Mouse (Mus musculus) T-helper 2 cell (primary cell): ENCODE data around the gene Slc1a5.

ENCODE experiments used
- in situ Hi-C: fragments of 300-600 bp; cut with MboI, MseI; formaldehyde crosslinking; loops from one replicate; pipeline ENCODE4 v1.15.1; 2025; ENCODE audit warnings: high pct_unique_total_duplicates

Gene Slc1a5

GRCm38 (mm10) chr7:16816475-16817122 is 35.5 kb downstream of the Slc1a5 start, which contains the start of gene Fkrp:
TSS of gene Fkrp (minus strand) at chr7:16816732.
- in situ Hi-C loops, result no loop called here

- in situ Hi-C loops, result no loop called here
These were observed 36.6 kb downstream of the Slc1a5 start for GRCm38 (mm10) chr7:16817693-16818092.

DNA sequence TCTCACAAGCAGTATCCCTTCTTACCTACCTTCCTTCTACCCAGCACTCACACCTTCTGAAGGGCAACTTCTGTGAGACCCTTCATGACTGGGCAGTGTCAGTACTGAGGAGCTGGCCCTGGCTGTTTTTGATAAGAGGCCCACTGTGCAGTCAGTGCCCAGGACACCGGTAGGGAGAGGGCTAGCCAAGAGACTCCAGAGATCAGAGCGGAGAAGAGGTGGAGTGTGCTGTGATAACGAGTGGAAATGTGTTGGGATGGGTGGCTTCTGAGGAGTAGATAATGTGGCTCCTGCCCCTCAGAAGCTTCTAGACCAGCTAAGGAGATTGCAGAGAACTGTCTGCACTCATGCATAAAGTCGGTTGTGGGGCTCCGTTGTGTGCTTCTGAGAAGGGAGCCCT is 38.7 kb downstream of the Slc1a5 start:
- in situ Hi-C loops, result no loop called here

DNA sequence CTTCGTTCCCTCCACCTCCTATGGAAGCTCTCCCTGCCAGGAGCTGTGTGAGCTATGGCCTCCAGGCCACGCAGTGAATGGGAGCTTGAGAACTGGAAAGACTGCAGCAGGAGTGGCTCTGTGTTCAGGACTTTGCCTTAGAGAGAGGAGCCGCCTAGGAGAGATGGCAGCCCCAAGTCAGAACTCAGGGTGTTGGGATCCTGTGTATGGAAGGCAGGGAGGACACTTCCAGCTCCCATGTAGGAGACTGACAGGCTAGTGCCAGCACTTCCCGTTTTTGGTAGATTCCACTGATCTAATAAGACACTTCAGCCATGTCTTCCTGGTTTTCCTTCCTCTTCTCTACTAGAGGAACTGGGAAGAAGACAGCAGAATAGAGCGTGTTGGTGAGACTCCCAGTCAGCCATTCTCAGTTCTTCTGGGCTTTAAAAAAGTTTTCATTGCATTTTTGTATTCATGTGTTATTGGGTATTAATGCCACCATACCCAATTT is 39.2 kb downstream of the Slc1a5 start:
- in situ Hi-C loops, result no loop called here

- in situ Hi-C loops, result no loop called here
These were observed 40.0 kb downstream of the Slc1a5 start for GRCm38 (mm10) chr7:16821091-16821490.

DNA sequence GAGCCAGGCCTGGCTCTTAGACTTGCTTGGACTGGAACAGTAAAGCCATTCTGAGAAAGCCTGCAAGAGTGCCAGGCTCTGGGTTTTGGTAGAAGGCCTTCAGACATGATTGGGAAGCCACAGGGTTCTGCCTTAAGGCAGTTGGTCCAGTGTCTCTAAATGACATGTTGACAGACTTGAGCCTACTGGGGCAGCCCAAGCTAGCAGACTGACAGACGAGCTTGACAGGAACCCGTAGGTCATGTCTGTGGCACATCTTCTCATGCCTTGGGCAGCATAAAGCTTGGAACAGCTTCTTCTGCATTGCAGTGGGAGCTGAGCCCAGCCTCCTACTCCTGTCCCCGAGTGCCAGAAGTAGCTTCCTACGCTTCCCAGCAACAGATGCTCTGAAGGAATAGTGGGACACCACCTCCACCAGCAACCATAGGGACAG is 40.5 kb downstream of the Slc1a5 start:
- in situ Hi-C loops, result no loop called here

- in situ Hi-C loops, result no loop called here
These were observed 42.6 kb downstream of the Slc1a5 start for GRCm38 (mm10) chr7:16823734-16824133.

DNA sequence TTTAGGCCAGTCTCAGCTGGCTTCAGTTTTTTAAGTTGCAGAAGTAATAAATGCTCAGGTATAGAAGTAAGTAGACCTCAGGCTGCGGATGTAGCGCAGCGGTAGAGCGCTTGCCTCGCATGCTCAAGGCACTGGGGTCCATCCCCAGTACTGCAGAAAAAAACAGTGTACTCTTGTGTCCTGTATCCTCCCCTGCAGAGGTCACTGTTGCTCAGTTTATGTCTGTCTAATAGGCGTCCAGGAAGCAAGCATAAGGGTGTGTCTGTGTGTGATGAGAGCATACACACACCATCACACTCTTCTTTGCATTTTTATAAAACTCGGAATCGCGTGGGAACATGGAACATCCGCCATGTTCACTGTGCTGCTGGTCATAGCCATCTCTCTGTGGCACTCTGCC is 44.6 kb downstream of the Slc1a5 start:
- in situ Hi-C loops, result loop anchor here (5.0 kb wide), 1 partner anchor 78 kb away; no protein-coding TSS in a partner anchor

GRCm38 (mm10) chr7:16826571-16826970 is 45.4 kb downstream of the Slc1a5 start:
- in situ Hi-C loops, result loop anchor here (5.0 kb wide), 1 partner anchor 79 kb away; no protein-coding TSS in a partner anchor

- in situ Hi-C loops, result loop anchor here (5.0 kb wide), 1 partner anchor 80 kb away; no protein-coding TSS in a partner anchor
These were observed 46.1 kb downstream of the Slc1a5 start for GRCm38 (mm10) chr7:16827274-16827673.

GRCm38 (mm10) chr7:16830449-16830848 is 49.3 kb downstream of the Slc1a5 start:
- in situ Hi-C loops, result no loop called here

DNA sequence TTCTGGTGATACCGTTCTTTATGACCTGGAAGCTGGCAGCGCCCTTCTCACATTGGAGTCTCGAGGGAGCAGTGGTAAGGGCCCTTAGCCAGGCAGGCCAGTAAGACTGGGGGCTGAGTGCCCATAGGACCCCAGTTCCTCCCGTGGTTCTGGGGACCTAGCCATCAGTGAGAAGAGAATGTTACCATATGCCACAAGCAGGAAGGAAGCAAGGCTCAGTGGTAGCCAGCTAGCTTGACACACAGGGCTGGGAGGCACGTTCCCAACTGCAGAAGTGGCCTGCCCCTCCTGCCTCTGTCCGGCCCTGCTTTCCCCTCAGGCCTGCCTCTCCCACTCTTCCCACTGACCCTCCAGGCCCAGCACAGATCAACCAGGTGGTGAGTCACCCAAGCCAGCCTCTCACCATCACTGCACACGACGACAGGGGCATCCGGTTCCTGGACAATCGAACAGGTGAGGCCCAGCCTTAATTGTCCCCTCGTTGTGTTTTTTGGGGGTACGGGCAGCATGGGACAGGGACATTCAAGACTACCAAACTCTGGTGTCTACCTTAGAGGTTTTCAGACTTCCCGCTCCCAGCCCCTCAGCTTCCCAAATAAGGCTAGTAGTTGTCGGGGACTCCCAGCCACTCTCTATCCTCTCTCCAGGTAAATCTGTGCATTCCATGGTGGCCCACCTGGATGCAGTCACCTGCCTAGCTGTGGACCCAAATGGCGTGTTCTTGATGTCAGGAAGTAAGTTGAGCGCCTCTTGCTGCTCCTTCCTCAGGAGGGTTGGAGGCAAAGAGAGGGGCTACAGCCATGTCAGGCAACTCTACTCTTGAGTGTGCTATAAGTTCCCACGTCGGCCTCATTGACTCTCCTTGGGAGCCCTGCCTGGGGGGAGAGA is 57.0 kb downstream of the Slc1a5 start:
- in situ Hi-C loops, result no loop called here

- in situ Hi-C loops, result no loop called here
These were observed 57.8 kb downstream of the Slc1a5 start for GRCm38 (mm10) chr7:16838804-16839426.

GRCm38 (mm10) chr7:16839427-16840108 is 58.4 kb downstream of the Slc1a5 start:
- in situ Hi-C loops, result no loop called here

- in situ Hi-C loops, result no loop called here
These were observed 59.0 kb downstream of the Slc1a5 start for GRCm38 (mm10) chr7:16840109-16840491.

DNA sequence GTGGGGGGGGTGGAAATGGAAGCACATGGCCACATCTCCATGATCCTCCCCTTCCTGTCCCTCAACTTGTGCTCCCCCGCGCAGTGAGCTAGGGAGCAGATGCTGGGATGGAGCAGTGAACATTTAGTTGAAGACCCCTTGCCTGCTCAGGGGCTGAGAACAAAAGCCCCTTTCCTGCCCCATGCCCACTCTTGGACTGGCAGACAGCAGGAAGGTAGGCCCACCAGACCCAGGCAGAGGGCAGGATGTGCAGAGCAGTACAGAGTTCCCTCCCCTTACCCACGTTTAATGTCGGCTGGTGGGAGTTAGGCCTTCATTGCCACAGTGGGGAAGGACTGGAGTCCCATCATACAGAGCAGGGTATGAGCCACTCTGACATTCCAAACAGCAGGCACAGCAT is 59.9 kb downstream of the Slc1a5 start:
- in situ Hi-C loops, result no loop called here

DNA sequence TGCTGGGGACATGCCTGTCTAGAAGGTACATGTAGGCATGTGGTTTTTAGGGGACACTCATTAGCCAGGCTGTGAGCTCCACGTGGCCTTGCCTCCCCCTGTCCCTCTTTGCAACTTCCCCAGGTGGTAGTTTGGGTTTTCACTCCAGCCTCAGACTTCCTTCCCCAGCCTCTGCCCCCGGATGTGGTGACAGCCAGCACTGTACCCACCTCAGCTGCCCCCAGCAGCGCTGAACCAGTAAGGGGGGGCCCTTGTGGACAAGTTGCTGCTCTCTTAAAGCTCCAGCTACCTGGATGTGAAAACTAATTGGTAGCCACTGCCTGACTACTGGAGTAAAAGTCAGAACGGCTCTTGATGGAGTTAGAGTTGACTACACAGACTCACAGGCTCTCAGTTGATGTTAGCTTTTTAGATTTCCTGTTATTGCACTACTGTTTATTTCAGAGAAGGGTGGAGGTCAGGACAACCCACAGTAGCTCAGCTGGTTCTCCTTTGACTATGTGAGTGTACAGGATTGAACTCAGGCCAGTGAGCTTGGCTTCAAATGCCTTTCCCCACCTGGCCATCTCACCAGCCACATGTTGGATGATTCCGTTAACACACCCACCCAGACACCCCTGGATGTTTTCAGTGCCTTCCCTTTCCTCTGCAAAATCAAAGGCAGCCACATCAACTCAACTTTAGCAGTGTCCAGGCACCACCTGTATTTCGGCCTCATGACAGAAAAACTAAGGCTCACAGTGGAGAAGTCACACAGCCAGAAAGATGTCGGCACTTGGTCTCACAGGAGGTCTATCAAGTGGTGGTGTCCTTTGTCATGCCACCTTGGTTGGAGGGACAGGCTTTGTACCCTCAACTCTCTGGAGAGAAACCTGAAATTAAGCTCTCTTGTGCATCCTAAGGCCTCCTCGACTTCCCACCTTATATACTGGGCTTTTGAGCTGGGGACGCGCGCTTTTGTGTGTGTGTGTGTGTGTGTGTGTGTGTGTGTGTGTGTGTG is 60.7 kb downstream of the Slc1a5 start:
- in situ Hi-C loops, result no loop called here

DNA sequence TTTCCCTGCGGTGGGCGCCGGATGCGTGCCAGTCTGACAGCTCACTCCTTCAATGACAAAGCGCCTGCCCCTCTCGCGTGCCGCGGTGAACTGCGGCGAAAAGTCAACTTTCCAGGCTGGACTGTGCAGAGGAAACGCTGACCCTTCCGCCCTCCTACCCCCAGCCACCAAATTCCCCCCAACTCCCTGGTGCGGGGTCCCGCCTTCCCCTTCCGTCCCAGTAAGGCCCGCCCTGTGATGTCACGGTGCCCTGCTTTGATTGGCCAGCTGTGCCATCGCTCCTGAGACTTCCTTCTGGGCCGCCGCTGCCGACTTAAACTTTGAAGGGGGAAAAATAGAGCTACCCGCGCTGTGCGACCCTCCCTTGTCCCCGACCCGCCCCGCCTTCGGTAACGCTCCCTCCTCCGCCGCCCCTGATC is 61.5 kb downstream of the Slc1a5 start, which contains the start of gene Prkd2:
TSS of gene Prkd2 (plus strand) at position 258 of the 419 bp plus-strand sequence.
- in situ Hi-C loops, result no loop called here

GRCm38 (mm10) chr7:16843441-16844171 is 62.5 kb downstream of the Slc1a5 start:
- in situ Hi-C loops, result no loop called here
